Mouse (Mus musculus): ENCODE measurements around the gene Adssl1. TPM values are rescaled to one million over a fixed set of nuclear protein-coding genes. Genes with fewer than 3 reads are reported as not detected.
A peak's percentile ranks its signal among the peaks of the same experiment; 100 is the strongest.

Adssl1 gene
- total RNA-seq (2021) (10 to 100 TPM; 10.7 to 39.1 TPM), polyA plus RNA-seq (2012; rRNA removed) (10.6 and 11.0 TPM in 2 replicates)
- long read RNA-seq, transcript Adssl1-201 (13 exons, 1,777 nt) = major isoform, 32 of 33 reads
- long read RNA-seq, partial matches to known transcripts = 1 of 33 reads
- long read RNA-seq, other reads (novel, unspliced or antisense) = 0 of 33 reads

- peak; percentile 82 for DNase-seq
Measured at GRCm38 (mm10) chr12:112619686-112620353, at the start of gene Adssl1. Gene Adssl1, plus strand, starts transcription at chr12:112620045.

DNA sequence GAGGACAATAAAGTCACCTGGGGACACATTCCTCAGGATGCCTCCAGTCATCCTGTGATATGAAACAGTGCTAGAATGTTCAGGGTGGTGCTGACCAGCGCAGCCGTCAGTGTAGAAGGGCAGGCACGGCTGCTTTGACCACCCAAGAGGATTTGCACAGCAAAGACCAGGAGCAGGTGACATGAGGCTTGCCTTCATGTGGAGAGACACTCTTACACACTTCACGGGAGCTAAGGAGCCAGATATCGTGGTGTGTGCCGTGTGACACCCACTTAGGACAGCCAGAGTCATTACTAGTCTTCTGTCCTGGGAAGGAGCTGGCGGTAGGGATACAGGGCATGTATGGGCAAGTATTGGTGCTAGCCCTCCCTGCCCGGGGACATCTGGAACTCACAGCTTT is 49.7 kb upstream of the Adssl1 start:
- no peak for DNase-seq

- DNase-seq = no peak
Measured at GRCm38 (mm10) chr12:112571064-112571463, 48.8 kb upstream of the Adssl1 start.

- no peak for DNase-seq
Measured at GRCm38 (mm10) chr12:112575274-112575986, 44.4 kb upstream of the Adssl1 start.

GRCm38 (mm10) chr12:112576341-112576740 is 43.5 kb upstream of the Adssl1 start:
- DNase-seq = no peak

- DNase-seq = peak; percentile 37
Measured at GRCm38 (mm10) chr12:112576749-112577148, 43.1 kb upstream of the Adssl1 start.

DNA sequence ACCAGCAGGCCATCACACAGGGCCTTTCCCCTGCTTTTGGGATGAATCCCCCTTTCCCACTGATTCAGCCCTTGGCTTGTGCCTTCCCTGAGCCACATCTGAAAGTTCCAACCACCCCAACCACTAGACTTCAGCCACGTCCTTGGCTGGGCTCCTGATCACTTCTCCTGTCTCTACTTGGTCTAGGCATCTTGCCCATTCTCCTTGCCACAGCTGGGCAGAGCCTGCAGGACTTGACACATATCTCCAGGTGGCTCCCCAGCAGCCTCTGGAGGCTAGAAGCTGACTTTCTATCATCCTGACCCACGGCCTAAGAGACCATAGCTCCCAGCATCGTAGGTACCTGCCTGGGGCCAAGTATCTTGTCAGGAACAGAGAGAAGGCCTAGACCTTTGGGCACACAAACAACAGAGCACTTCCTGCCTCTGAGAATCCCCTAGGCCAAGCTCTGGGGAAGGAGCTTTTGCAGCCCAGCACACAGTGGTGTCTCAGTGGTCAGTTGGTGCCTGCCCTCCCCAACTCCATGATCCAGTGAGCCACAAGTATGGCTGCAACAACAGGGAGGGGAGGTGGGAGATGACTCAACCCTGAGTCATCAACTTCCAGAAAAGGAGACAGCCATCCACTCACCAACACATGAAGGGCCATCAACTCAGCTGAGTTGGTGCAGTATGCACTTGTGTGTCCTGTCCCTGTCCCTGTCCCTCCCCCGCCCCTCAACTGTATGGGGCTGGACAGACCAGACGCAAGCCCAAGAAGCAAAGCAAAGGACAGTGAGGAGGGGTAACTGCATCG is 41.4 kb upstream of the Adssl1 start:
- DNase-seq = peak; percentile 71

GRCm38 (mm10) chr12:112579430-112579829 is 40.4 kb upstream of the Adssl1 start:
- DNase-seq = no peak

GRCm38 (mm10) chr12:112579926-112580325 is 39.9 kb upstream of the Adssl1 start:
- DNase-seq = peak; percentile 36

DNA sequence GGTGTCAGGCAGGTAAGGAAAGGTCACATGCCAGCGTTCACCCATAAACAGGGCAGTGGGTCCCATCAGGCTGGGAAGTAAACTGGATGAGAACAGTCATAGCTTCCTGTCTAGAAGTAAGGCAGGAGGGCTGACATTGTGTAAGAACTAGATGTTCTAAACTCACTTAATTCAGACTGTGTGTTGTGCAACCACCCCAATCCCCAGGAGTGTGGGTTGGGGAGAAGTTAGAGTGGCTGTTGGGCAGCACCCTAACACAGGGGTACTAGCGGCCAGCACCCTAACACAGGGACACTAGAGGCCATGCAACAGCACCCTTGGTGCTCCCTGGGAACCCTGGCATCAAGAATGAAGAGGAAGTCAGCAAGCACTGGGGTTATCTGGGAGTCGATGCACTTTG is 38.7 kb upstream of the Adssl1 start:
- DNase-seq = no peak

GRCm38 (mm10) chr12:112584954-112585353 is 34.9 kb upstream of the Adssl1 start:
- no peak for DNase-seq

DNA sequence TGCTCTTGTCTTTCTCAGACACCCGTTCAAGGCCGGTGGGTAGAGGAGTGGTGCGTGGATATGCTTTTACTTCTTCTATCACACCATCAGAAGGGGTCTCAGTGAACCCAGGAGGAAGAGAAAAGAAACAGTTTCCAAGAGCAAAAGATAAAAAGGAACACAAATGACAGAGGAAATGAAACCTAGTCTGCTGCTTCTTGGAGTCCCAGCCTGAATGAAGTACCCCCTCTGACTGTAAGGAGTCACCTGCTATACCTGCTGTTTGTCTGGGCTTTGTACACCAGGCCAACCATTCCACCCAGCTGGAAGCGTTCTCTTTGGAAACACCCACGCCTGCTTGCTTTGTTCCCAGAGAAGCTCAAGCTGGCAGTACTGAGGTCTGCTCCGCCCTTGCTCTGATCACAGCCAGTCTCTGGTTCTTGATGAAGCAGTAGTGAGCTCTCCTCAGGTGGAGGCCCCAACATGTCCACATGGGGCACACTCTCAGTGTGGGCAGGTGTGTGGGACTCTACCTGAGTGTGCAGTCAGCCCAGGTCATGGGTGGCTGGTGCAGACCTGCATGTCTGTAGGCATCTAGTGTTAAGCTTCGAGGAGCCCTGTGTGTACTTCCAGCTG is 33.8 kb upstream of the Adssl1 start:
- DNase-seq = no peak

DNA sequence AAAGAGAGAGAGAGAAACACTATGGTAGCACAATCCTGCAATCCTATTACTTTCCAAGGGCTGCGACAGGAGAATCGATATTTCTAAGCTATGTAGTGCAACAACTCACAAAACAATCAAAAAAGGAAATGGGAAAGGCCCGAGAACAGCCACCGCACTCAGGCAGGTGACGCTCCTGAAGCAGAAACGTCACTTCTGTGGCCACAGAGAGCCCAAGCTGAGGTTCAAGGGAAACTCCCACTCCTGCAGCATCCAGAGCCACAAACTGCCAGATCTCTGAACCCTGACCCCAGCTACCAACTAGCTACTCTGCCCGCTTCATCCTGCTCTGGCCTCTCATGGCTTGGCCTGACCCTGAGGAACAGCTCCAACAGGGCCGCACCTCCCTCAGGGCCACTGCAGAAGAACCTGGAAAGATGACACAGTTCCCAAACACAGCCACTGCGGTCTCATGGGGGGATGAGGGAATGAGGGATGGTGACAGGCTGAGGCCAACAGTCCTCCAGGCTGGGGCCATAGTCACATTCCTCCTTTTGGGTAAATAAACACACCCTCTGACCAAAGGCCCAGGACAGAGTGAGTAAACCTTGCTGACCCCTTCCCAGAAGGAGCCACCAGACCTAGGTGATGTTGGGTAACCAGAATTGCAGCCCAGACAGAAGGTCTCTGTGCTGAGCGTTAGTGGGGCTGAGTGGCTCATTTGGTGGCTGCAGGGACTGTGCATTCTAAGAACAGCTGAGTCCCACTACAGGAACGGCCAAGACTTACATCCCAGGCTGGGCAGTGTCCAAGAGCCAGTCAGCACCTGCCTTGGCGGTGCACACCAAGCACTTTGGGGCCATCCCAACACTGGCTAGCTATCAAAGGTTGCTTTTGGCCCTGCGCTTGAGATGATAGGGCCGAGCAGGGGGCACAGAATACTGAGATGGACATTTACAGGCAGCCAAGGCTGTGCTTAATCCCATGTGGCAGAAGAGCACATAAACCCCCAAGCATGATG is 32.4 kb upstream of the Adssl1 start:
- DNase-seq = no peak

DNA sequence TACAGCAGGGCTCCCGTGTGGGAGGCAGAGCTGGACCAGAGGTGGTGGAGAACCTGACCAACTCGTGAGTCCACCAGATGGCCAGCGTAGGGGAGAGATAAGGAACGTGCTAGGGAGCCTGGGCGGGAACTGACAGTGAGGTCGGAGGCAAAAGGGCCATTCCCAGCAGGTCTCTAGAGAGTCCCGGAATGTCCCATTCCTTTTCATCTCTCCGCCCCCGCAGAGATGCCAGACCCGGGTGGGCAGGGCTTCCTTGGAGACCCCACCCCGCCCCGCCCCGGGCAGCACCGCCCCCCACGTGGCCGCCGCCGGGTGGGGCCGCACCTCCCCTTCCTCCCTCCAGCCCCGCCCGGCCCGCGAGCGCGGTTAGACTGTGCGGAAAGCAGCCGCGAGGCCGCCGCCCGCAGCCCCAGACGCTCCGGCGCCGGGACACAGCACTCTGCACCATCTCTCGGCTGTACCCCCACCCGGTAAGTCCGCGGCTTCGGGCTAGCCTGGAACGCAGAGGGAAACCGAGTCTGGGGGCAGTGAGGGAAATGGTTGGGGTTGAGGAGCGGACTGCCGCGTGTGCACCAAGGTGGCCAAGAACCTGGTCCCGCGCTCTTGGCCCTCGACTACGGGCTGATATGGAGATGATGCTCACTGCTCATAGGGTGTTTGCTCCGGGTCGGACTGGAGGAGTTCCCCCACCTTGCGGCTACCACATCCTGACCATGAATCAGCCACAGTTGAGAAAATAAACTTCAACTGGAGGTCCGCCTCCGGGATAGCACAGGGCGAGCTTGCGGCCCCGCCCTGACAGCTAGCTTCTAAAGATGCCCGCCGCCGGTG is 31.2 kb upstream of the Adssl1 start, which contains the start of gene Inf2:
Inf2 (plus strand) TSS at position 359 of the 831 bp plus-strand sequence.
- DNase-seq = peak; percentile 94

DNA sequence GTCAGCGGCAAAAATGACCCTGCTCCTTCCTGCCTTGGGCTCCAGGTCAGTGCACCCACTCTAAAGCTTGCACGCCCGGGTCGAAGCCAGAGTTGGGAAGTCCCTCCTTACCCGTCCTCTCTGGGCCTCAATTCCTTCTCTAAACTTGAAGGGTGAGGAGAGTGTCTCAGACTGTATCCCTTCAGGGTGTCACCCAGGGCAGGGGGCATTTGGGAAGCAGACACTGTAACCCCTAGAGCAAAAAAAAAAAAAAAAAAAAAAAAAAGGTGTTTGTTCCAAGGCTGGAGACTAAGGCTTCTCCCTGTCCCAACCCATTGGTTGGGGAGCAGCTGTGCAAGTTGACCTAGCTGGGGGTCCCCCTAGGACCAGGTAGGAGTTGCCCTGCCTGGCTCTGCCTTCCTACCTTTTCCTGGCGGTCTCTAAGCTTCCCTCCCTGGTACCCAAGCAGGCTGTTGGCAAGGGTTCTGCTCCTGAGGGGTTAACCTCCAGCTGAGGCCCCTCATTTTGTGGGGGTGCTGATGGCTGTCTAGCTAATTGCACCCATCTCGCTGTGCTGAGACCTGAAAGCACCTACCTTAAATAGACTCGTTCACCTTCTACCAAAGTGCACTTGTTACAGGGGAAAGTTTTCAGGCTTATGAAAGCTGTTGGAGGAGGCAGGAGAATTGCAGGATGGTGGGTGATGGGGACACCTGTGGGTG is 30.2 kb upstream of the Adssl1 start:
- no peak for DNase-seq

DNA sequence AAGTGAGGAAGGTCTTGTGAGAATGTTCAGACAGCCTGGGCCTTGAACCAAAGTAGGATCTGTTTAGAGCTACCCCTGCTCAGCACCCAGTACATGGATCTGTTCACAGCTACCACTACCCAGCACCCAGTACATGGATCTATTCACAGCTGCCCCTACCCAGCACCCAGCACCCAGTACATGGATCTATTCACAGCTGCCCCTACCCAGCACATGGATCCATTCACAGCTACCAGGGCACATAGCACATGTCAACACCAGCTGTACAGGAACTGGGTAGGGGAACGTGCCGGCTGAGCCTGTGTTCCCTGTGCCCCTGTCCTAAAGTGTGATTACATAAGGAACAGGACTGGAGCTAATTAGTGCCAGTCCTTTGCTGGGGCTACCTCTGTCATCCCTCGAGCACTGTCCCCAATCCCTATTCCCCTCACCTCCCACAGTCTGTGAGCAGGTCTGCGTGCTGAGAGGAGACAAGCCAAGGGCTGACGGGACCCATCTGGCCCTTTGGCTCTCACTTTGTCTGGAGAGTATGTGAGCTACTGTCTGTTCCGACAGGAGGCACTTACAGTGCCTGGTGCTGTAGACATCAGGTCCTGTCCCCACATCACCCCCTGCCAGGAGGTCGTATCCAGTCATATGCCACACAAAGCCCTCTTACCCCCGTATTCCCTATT is 29.1 kb upstream of the Adssl1 start:
- no peak for DNase-seq

DNA sequence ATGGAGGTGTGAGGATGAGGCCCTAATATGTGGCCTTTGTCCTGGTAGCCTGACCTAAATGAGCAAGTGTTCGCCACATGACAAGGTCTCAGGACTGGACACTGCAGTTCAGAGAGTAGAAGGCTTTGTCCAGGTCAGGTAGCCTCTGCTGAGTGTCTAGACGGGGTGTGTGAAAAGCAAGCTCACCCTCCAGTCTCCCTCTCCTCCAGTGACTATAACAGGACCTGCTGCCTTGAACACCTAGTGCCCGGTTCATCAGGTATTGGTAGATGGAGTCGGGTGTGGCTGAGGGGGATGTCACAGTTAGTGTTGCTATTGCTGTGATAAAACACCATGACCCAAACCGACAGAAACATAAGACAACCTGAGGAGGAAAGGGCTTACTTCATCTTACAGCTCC is 28.6 kb upstream of the Adssl1 start:
- DNase-seq = no peak

DNA sequence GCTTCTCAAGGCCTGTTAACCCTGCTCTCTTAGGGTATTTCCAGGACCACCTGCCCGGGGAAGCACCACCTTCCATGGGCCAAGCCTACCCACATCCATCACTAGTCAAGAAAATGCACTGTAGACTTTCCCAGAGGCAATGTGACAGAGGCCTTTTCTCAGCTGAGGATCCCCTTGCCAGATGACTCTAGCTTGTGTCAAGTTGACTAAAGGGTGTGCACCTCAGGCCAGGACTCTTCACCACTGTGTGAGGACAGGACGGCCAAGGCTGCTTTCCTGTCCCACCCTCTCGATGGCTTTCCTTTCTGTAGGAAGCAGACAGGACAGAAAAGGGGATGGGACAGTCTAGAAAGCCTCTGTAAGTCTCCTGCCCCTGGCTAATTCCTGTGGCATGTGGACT is 28.1 kb upstream of the Adssl1 start:
- peak; percentile 1 for DNase-seq

Data from adrenal gland, adult 2 months (tissue).